23 mouse cellular contexts compared by ENCODE assay signal in genomic region chr16:25029548-25029947, GRCm38 (mm10).
DNase-seq lines count a peak whose midpoint lies in the region; ATAC-seq and TF ChIP-seq lines count a peak whose summit lies in the region.
"Had no signal": no experiment of that assay in that cellular context is flagged by ENCODE, and none has a peak within 500 bp of the region (broad histone marks: within the 10 kb centered on the region; RNA-seq: fewer than 3 reads in every experiment).

No protein-coding gene starts in this region.

- H3K27ac ChIP-seq in forebrain, embryonic 15.5 days (replicated peaks), result 0 out of 2 replicates have a peak overlapping the region, but pooled peaks have one; percentile 23
- no peak overlapping the region for H3K27ac ChIP-seq in forebrain, embryonic 13.5 days
- no peak overlapping the region for H3K27ac ChIP-seq in forebrain, postnatal 0 days (ENCODE audit: low read depth, low read length)
- H3K27ac ChIP-seq in forebrain, embryonic 14.5 days (ENCODE audit: low read depth, low read length), result no peak overlapping the region
- H3K27ac ChIP-seq: embryonic facial prominence, embryonic 10.5 days; embryonic facial prominence, embryonic 12.5 days; forebrain, embryonic 12.5 days had no signal

- H3K9me3 ChIP-seq in forebrain, embryonic 15.5 days, result no peaks in the 10 kb centered on the region
- H3K9me3 ChIP-seq in forebrain, embryonic 13.5 days (replicated peaks), result no peaks in the 10 kb centered on the region
- H3K9me3 ChIP-seq in forebrain, postnatal 0 days (ENCODE audit: low read length), result no peaks in the 10 kb centered on the region
- H3K9me3 ChIP-seq in forebrain, embryonic 14.5 days (replicated peaks; ENCODE audit: control insufficient read depth, low read length), result no peaks in the 10 kb centered on the region
- H3K9me3 ChIP-seq: embryonic facial prominence, embryonic 10.5 days; embryonic facial prominence, embryonic 12.5 days; forebrain, embryonic 12.5 days had no signal

- no peak for TF ChIP-seq CTCF in forebrain, postnatal 0 days (IDR thresholded peaks at IDR 0.05; ENCODE audit: low read depth)

- no peak for DNase-seq in forebrain, postnatal 0 days
- no peak for DNase-seq in forebrain, embryonic 14.5 days (ENCODE audit: low spot score)
- DNase-seq in heart, adult 11 months, result peak; percentile 74
- no peak for DNase-seq in heart, postnatal 14 days
- DNase-seq: adrenal gland, adult 8-10 months; adrenal gland, postnatal 14 days; adrenal gland, postnatal 36 days; B cell, adult 2 months; cerebellum, adult 11 months; cerebellum, adult 18-20 months; cerebellum, adult 9-10 months; cerebellum, postnatal 10 days; cerebellum, postnatal 25 days had no signal

- no peak overlapping the region for H3K4me2 ChIP-seq in forebrain, embryonic 15.5 days (replicated peaks)
- no peak overlapping the region for H3K4me2 ChIP-seq in forebrain, embryonic 13.5 days
- no peak overlapping the region for H3K4me2 ChIP-seq in forebrain, postnatal 0 days (ENCODE audit: low read depth)
- H3K4me2 ChIP-seq in forebrain, embryonic 14.5 days (ENCODE audit: low read length), result no peak overlapping the region
- H3K4me2 ChIP-seq: embryonic facial prominence, embryonic 12.5 days; forebrain, embryonic 12.5 days had no signal

- H3K4me1 ChIP-seq in forebrain, embryonic 15.5 days, result no peaks in the 10 kb centered on the region
- no peaks in the 10 kb centered on the region for H3K4me1 ChIP-seq in forebrain, embryonic 13.5 days
- no peaks in the 10 kb centered on the region for H3K4me1 ChIP-seq in forebrain, postnatal 0 days (ENCODE audit: insufficient read depth)
- H3K4me1 ChIP-seq in forebrain, embryonic 14.5 days (ENCODE audit: control insufficient read depth, insufficient read depth, low read length), result no peaks in the 10 kb centered on the region
- H3K4me1 ChIP-seq: embryonic facial prominence, embryonic 12.5 days; forebrain, embryonic 12.5 days had no signal

- no peaks in the 10 kb centered on the region for H3K36me3 ChIP-seq in forebrain, embryonic 15.5 days
- H3K36me3 ChIP-seq in forebrain, embryonic 13.5 days (ENCODE audit: poor library complexity, severe bottlenecking), result no peaks in the 10 kb centered on the region
- no peaks in the 10 kb centered on the region for H3K36me3 ChIP-seq in forebrain, postnatal 0 days (ENCODE audit: insufficient read depth)
- no peaks in the 10 kb centered on the region for H3K36me3 ChIP-seq in forebrain, embryonic 14.5 days (ENCODE audit: control insufficient read depth, insufficient read depth, low read length)
- H3K36me3 ChIP-seq: embryonic facial prominence, embryonic 10.5 days; embryonic facial prominence, embryonic 12.5 days; forebrain, embryonic 12.5 days; G1E had no signal

- 0 out of 2 replicates have a peak, but pooled peaks have one; percentile 55 for ATAC-seq in forebrain, embryonic 15.5 days (replicated peaks)
- no peak for ATAC-seq in forebrain, embryonic 13.5 days
- ATAC-seq in forebrain, postnatal 0 days, result peak; percentile 45; the same call in 1 of the 2 replicates
- ATAC-seq in forebrain, embryonic 14.5 days, result no peak
- ATAC-seq: activated CD4-positive, CD25-positive, alpha-beta regulatory T cell, adult 4 months; CD4-positive, CD25-positive, alpha-beta regulatory T cell, adult 4 months; Patski had no signal

- 71% methylated on average over 8 of the region's 8 CpGs for WGBS in forebrain, embryonic 15.5 days
- WGBS in forebrain, embryonic 13.5 days, result 87% methylated on average over 8 of the region's 8 CpGs
- WGBS in forebrain, postnatal 0 days, result 62% methylated on average over 8 of the region's 8 CpGs
- WGBS in forebrain, embryonic 14.5 days, result 84% methylated on average over 8 of the region's 8 CpGs

- intact Hi-C loops in heart, postnatal 14 days (cut with DNase I), result no loop called here

- no peak overlapping the region for H3K4me3 ChIP-seq in forebrain, embryonic 15.5 days
- no peak overlapping the region for H3K4me3 ChIP-seq in forebrain, embryonic 13.5 days
- no peak overlapping the region for H3K4me3 ChIP-seq in forebrain, postnatal 0 days (ENCODE audit: low read depth, low read length)
- H3K4me3 ChIP-seq in forebrain, embryonic 14.5 days (ENCODE audit: low read depth, low read length), result no peak overlapping the region
- H3K4me3 ChIP-seq: embryonic facial prominence, embryonic 10.5 days; embryonic facial prominence, embryonic 12.5 days; forebrain, embryonic 12.5 days had no signal

- H3K27me3 ChIP-seq in forebrain, embryonic 15.5 days, result no peaks in the 10 kb centered on the region
- H3K27me3 ChIP-seq in forebrain, embryonic 13.5 days, result no peaks in the 10 kb centered on the region
- H3K27me3 ChIP-seq in forebrain, postnatal 0 days (ENCODE audit: insufficient read depth, low read length), result no peaks in the 10 kb centered on the region
- H3K27me3 ChIP-seq in forebrain, embryonic 14.5 days (replicated peaks; ENCODE audit: control insufficient read depth, insufficient read depth, low read length), result no peaks in the 10 kb centered on the region
- H3K27me3 ChIP-seq: CH12.LX; embryonic facial prominence, embryonic 12.5 days; forebrain, embryonic 12.5 days; Patski had no signal

- no peak overlapping the region for H3K9ac ChIP-seq in forebrain, embryonic 15.5 days (replicated peaks)
- H3K9ac ChIP-seq in forebrain, embryonic 13.5 days, result no peak overlapping the region
- no peak overlapping the region for H3K9ac ChIP-seq in forebrain, postnatal 0 days
- H3K9ac ChIP-seq in forebrain, embryonic 14.5 days (ENCODE audit: low read length), result no peak overlapping the region
- H3K9ac ChIP-seq: embryonic facial prominence, embryonic 12.5 days; forebrain, embryonic 12.5 days had no signal

Comparison
In these comparisons a context has a peak if more than half of its experiments do, and no peak if none do; other contexts are left out.
1. ATAC-seq: peak in forebrain, embryonic 15.5 days (single experiment) and forebrain, postnatal 0 days (single experiment); none in forebrain, embryonic 13.5 days (single experiment) and forebrain, embryonic 14.5 days (single experiment).